Mouse (Mus musculus) layer of hippocampus, adult 8-10 months (tissue): ENCODE results near the gene Ralgapa2. TPM values are rescaled to one million over a fixed set of nuclear protein-coding genes. Genes with fewer than 3 reads are reported as not detected.

ENCODE experiments used
- DNase-seq, 2 experiments: peaks; one replicate each; pipeline ENCODE4 v3.0.0; 2022; ENCODE audit warnings: low spot score in 2 of 2
- total RNA-seq, 4 experiments: library from RNA; stranded (reverse); gene quantifications; 2 replicates each; pipeline ENCODE4 v1.2.4; 2022

Gene Ralgapa2
- total RNA-seq, 4 experiments from 2014 or later, result 22.5 to 30.0 (median 27.4) TPM

DNA sequence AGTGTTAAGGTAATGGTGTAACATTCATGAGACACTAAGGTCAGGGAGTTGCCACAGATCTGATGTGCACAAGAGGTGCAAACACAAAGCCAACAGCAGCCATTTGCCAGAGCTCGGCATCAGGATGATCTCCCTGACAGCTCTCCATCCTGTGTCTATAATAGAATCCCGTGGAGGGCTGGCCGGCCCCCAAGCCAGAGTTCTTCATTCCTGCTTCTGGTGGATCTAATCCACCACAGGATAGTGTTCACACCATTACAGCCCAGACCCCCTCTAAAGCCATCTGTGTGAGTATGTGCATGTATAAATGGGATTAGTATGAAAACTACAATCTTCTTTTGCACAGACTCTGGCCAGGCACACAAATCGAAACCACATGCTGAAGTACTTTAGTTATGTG is 150.2 kb downstream of the Ralgapa2 start:
- no peak for DNase-seq

GRCm38 (mm10) chr2:146361076-146361475 is 151.1 kb downstream of the Ralgapa2 start:
- no peak for DNase-seq

GRCm38 (mm10) chr2:146359676-146360075 is 152.5 kb downstream of the Ralgapa2 start:
- DNase-seq, result no peak

- no peak for DNase-seq
These were observed 155.6 kb downstream of the Ralgapa2 start for GRCm38 (mm10) chr2:146356524-146356923.

GRCm38 (mm10) chr2:146350230-146350629 is 161.9 kb downstream of the Ralgapa2 start:
- no peak for DNase-seq

DNA sequence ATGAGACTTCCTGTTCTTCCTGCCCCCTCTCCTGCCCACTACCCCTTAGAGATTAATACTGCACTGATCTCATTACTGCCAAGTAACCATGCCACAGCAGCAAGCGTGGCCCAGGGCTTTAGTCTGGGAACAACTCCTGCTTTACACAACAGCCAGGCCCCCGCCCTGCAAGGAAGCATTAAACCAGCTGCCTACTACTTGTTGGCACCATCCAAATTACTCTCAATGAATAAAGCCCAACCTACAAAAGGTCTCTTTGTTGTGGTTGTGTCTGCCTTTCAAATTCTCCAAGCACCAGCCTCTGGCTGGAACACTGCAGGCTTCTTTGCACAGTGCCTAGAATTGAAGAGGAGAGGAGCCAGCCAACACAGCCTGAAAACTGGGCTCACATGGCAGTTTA is 164.2 kb downstream of the Ralgapa2 start:
- peak; percentile 55 to 79 for DNase-seq

DNA sequence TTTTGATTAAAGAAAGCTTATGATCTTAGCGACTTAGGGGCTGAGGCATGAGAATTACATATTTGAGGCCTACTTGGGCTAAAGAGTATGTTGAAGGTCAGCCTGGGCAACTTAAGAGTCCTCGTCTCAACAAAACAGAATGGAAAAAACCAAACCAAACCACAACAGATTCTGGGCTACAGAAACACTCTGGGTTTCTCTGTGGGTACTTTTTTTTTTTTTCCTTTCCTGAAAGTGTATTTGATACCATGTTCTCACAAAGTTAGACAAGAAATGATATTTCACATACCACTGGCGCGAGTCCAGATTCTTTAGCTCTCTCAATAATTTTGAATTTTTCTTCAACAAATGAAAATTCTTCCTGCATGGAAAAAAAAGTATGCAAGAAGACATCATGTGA is 172.1 kb downstream of the Ralgapa2 start:
- DNase-seq, result no peak

- DNase-seq, result no peak
These were observed 174.6 kb downstream of the Ralgapa2 start for GRCm38 (mm10) chr2:146337540-146337939.

DNA sequence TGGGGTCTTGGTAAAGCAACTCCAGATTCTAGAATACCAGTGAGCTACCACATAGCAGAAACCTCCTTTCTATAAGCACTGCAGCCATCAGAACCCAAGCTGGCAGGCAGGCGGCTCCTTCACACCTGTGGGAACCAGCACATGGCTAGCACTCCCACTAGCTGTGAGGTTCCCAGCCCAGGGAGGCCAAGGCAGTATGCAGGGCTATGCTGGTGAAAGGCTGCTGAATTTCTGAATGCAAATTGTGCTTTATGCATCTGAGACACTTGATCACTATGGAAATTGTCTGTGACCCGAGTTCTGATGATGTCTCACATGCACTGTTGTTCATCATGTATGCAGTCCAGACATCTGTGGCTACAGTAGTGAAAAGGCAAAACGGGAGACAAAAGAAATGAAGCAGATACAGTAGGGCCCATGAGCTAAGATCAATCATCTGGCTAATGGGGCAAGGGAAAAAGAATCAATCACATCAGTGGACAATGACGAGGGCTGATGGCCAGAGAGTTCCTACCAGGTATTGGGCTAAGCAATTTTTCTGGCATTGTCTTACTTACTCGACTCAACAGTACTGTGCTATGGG is 180.2 kb downstream of the Ralgapa2 start:
- DNase-seq, result no peak

DNA sequence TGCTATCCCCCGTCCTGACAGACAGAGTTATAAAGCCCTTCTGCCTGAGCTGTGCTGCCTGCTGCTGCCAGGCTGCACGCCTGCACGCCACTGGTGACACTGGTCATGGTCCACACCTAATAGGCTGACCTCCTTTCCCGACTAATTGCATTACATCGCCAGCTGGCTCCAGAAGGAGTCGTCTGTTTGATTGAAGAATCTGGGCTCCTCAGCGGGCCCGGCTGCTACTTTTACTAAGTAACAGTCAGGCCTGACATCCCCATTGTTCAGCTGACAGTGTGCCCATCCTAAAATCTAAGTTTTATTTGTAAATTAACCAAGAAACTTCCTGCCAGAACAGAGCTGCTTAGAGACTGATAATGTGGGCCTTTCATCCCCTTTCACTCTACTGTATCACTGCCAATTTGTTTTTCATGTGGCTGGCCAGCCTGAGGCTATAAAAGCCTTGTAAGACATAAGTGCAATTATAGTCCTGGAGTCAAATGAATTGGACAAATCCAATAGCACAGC is 181.3 kb downstream of the Ralgapa2 start:
- DNase-seq, result peak; percentile 54 to 77

DNA sequence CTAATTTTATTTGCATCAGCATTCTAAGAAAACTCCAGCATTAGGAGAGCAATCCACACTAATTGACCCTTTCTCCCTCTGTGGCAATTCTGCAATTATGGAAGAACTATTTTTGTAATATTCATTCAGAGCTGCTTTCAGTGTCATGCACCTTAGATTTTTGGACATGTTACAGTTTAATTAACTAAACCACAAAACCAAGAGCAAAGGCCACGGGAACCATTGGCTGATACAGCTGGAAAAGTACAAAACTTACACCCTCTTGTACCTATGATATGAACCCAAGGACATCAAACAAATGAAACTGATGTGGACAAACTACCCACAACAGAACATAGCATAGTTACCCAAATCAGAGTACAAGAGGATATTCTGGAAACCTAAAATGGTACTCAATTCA is 182.0 kb downstream of the Ralgapa2 start:
- DNase-seq, result no peak

- DNase-seq, result no peak
These were observed 185.5 kb downstream of the Ralgapa2 start for GRCm38 (mm10) chr2:146326654-146327053.

GRCm38 (mm10) chr2:146324907-146325715 is 187.0 kb downstream of the Ralgapa2 start:
- no peak for DNase-seq

- DNase-seq, result no peak
These were observed 187.8 kb downstream of the Ralgapa2 start for GRCm38 (mm10) chr2:146324140-146324906.

DNA sequence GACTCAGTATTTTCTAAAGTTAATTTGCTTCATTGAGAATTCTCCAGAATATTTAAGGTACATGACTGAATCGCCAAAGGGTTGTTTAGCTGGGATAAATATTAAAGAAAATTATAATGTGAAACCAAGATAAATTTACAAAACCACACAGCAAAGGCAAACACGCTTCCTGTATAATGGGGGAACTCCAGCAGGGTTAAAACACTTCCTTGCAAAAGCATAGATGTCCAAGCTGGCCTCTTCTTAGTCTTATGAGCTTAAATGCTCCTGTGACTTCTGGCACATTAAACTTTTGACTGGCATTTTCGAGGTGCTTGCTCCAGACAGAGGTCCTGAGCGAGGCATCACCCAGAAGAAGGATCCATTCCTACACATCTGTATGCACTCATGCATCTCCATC is 188.6 kb downstream of the Ralgapa2 start:
- no peak for DNase-seq

GRCm38 (mm10) chr2:146322770-146323169 is 189.4 kb downstream of the Ralgapa2 start:
- no peak for DNase-seq

DNA sequence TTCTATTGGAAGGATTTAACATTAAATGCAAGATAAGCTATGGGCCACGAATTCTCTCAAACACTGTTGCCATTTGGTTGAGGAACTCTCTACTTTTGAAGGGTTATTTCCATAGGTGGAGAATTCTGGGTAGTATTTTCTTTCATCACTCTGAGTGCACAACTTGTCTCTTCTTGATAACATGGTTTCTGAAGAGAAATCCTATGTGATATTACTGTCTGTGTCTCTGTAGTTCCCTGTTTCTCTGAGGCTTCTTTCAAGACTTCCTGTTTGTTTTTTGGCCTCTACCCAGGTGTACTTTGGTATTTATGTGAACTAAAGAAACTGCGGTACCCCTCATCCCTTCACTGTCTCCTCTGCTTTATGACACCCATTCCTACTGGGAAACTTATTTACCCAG is 190.1 kb downstream of the Ralgapa2 start:
- no peak for DNase-seq

DNA sequence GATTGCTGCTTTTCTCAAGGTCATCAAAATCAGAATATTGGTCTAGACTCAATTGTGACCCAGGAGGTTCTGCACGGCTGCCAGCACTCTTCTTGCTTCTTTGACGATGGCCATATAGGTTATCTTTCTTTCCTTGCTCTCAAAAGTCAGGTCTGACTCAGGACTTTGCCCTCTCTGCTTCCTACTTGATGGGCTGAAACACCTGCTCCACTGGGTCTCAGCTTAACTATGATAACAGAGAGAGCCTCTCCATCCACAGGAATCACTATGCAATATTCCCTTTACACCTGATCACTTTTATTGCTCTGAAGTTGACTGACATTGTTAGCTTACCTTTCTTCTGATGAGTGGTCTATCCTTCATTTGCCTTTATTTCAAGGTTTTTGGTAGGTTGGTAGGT is 191.5 kb downstream of the Ralgapa2 start:
- no peak for DNase-seq

DNA sequence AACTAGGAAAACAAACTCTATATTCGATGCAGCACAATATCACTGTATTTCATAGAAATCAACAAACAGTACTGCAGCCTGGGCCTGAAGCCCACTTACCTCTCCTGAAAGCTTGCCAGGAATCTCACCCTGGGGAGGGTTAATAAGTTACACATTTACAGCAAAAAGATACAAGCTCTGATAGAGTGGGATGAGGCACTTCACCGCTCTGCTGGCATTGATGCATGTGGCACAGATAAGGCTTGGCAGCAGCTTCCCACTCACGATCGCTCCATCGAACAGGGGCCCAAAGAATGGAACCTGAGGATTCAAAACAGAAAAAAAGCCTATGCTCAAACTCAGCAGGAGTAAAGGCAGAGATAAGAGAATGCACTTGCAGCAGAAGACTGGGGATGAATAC is 197.4 kb downstream of the Ralgapa2 start:
- DNase-seq, result no peak

DNA sequence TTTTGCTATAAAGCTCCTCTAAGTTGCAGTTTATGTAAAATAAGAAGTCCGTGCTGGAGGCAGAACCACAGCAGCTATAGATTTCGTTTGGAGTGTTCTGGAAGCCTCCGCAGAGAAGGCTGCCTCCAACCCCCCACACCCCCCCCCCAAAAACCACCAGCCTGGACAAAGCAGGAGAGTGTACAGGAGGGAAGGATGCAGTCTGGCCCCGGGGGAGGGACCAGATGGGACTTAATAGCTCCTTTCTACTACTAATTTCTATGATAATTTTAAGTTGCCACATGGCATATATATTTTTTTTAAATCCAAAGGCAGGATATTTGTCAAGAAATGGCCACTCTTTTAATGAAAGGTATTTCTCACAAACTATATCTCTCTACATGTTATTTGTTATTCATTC is 198.3 kb downstream of the Ralgapa2 start:
- no peak for DNase-seq

DNA sequence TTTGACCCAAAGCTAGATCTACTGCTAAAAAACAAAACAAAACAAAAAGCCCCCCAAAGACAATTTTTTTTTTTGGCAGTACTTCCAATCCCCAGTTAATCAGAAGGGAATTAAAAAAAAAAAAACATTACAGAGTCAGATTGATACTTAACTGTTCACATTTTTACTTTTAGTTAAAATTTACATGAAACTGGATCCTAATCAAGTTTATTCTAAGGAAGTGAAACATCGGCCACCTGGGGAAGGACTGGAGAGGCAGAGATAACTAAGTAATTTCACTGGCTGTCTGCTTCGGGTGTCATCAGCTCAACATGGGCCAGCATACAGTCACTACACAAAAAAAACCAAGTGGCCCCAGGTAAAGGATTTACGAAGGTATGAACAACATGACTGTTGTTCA is 201.4 kb downstream of the Ralgapa2 start:
- DNase-seq, result no peak

DNA sequence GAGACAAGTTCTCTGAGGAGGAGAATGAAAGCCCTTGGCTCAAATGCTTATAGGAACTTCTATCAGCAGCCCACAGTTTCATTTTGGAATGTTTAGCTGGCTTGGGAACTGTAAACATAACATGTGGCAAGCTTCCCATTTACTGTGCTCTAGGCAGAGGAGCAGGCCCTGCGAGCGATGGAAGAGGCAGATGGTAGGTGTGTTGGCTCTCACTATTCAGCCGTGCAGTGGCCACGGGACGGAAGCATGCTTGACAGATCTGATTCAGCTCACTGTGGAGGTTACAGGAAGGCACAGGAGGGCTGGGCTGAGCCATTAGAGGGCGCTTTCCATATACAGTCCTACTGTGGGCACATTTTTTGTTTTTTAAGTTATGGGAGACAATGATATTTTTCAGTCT is 201.9 kb downstream of the Ralgapa2 start:
- peak; percentile 30 to 41 for DNase-seq
